Mouse (Mus musculus) heart, postnatal 0 days (tissue): ENCODE results near the gene Elp5. TPM values are rescaled to one million over a fixed set of nuclear protein-coding genes. Genes with fewer than 3 reads are reported as not detected.
A peak's percentile ranks its signal among the peaks of the same experiment; 100 is the strongest.

Source experiments
- ATAC-seq: fragments of 200-750 bp; cut with Nextera tagmentation; 2 replicates; pipeline ENCODE4 v1.8.0; 2017; ENCODE audit warnings: low read depth, moderate number of reproducible peaks, moderate library complexity; ENCODE audit not compliant: insufficient read depth
- DNase-seq: peaks from one replicate; pipeline ENCODE4 v3.0.0-alpha.2; 2016; ENCODE audit warnings: low spot score
- H3K27ac ChIP-seq: fragments of 300-500 bp; sonication (generic); 2 replicates; pipeline ENCODE4 v1.5.1; 2014; ENCODE audit warnings: low read depth, mild to moderate bottlenecking
- H3K27me3 ChIP-seq: fragments of 300-500 bp; sonication (generic); 2 replicates; pipeline ENCODE4 v1.6.1; 2014; ENCODE audit warnings: low read length, mixed read lengths; ENCODE audit not compliant: control insufficient read depth, insufficient read depth
- H3K36me3 ChIP-seq: fragments of 300-500 bp; sonication (generic); replicated peaks from 2 replicates; pipeline ENCODE4 v1.6.1; 2014; ENCODE audit warnings: low read length, mixed read lengths; ENCODE audit not compliant: control insufficient read depth, insufficient read depth
- H3K4me1 ChIP-seq: fragments of 300-500 bp; sonication (generic); 2 replicates; pipeline ENCODE4 v1.6.1; 2014; ENCODE audit warnings: antibody characterized with exemption; ENCODE audit not compliant: control insufficient read depth, insufficient read depth
- H3K4me2 ChIP-seq: fragments of 300-500 bp; sonication (generic); 2 replicates; pipeline ENCODE4 v1.6.1; 2014; ENCODE audit warnings: low read depth, mild to moderate bottlenecking, low read length, moderate library complexity
- H3K4me3 ChIP-seq: fragments of 300-500 bp; sonication (generic); 2 replicates; pipeline ENCODE4 v1.5.1; 2014; ENCODE audit warnings: low read depth, low read length
- H3K9ac ChIP-seq: fragments of 300-500 bp; sonication (generic); replicated peaks from 2 replicates; pipeline ENCODE4 v1.6.1; 2014; ENCODE audit warnings: low read depth, low read length, mixed read lengths
- H3K9me3 ChIP-seq: fragments of 300-500 bp; sonication (generic); replicated peaks from 2 replicates; pipeline ENCODE4 v1.6.1; 2016; ENCODE audit warnings: low read length; ENCODE audit not compliant: control insufficient read depth
- CTCF ChIP-seq: IDR thresholded peaks from 2 replicates; pipeline ENCODE4 v1.5.1; 2016; ENCODE audit warnings: antibody characterized with exemption, control low read depth, low read depth
- EP300 ChIP-seq: IDR thresholded peaks from 2 replicates; pipeline ENCODE4 v1.6.1; 2016; ENCODE audit warnings: antibody characterized with exemption, low read depth
- WGBS: fragments of 180-500 bp; shearing (Covaris S2); extraction: QIAGEN DNeasy Blood & Tissue Kit; methylation state at CpG from one replicate; pipeline ENCODE4 v1.1.7; 2014; 5-methylcytosine and 5-hydroxymethylcytosine counted together
- microRNA counts: library from miRNA; unstranded; fragments of <30 nt; microRNA quantifications from one replicate; lab custom pipeline; 2015
- microRNA-seq: library from miRNA; unstranded; fragments of <30 nt; microRNA quantifications from one replicate; pipeline ENCODE4, GENCODE M21; 2016
- polyA plus RNA-seq: library from polyadenylated mRNA; unstranded; fragments of >200 nt; fragmentation: Nextera tagmentation; extraction: Ambion mirVana; gene quantifications from 2 replicates; pipeline ENCODE4 v1.2.1, GENCODE M21; 2015
- total RNA-seq: library from RNA; depleted of rRNA; stranded (reverse); fragments of >200 nt; gene quantifications from 2 replicates; pipeline ENCODE4 v1.2.3, GENCODE M21; 2014; ENCODE audit warnings: low replicate concordance; rRNA removed

Elp5 gene
- total and polyA plus RNA-seq, 2 experiments from 2014 or later = 96.1 to 108 TPM

DNA sequence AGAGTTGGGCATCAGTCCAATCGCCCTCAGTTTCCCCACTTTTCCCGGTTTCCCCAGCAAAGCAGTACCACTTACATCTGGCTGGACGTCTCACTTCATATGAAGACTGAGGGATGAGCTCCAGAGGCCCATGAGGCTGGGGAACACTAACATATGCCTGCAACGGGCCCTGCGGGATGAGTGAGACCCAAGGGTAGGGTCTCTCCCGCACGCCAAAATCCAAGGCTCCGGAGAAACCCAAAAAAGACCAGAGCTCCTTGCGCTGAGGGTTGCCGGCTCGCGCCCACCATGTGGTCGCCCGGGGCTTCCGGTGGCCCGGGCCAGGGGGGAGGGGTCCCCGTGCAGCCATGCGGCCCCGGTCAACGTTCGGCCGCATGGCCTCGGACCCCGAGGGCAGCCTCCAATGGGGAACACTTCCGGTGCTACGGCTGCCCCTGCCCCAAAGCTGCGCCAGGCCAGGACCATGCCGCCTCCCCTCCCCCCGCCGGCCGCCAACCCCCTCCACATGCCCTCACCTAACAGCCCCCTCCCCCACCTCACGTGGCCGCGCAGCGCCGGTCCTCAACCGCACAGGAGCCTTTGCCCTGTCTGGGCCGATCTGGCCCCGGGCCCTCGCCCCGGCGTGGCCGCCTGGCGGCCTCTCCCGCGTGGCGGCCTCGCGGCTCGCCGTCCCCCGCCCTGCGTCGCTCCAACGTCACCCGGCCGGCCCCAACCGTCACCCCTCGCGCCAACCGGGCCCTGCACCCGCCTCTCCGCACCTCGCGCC, 61.9 kb downstream of the Elp5 start:
- peaks cover 36% of the 10 kb centered on the region for H3K36me3 ChIP-seq
- peak; percentile 10 for ATAC-seq
- H3K9ac ChIP-seq = peak overlapping the region; percentile 93
- H3K9me3 ChIP-seq = no peaks in the 10 kb centered on the region
- TF ChIP-seq CTCF = no peak
- no peak for TF ChIP-seq EP300
- WGBS = under 1% methylated on average over 39 of the region's 65 CpGs
- DNase-seq = peak; percentile 47
- H3K4me2 ChIP-seq = peak overlapping the region; percentile 99
- peaks cover 9% of the 10 kb centered on the region for H3K4me1 ChIP-seq
- H3K27me3 ChIP-seq = no peaks in the 10 kb centered on the region
- peak overlapping the region; percentile 99 for H3K27ac ChIP-seq
- H3K4me3 ChIP-seq = peak overlapping the region; percentile 87

DNA sequence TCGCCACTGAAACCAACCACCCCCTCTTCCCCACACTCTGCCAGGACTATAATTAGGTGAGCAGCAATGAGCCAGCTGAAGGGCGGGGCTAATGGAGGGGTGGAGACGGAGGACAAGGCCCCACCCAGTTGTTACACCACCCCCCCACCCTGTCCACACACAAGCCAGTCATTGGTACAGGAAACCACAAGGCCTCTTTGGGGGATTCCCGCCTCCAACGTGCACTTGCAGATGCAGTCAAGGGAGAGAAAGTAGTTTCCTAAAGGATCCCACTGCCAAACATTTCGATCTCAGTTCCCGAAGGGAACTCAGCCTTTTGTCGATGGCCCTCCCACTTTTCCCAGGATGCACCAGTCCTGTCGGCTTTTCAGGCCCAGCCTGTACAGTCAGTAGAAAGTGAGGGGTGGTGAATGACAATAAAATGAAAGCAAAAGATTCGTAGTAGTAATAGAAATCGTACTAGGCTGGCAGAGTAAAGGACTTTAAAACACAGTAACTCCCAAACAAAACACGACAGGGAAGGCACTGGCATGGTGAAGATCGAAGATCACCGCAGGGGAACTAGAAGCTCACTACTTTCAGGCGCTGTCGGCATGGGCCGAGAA, 62.6 kb downstream of the Elp5 start:
- under 1% methylated on average over 17 of the region's 17 CpGs for WGBS
- Histone ChIP-seq H3K4me1 (peaks cover 15% of the 10 kb centered on the region), H3K27me3 (no peaks in the 10 kb centered on the region), H3K27ac (peak overlapping the region; percentile 99), H3K4me2 (peak overlapping the region; percentile 99), H3K36me3 (peaks cover 43% of the 10 kb centered on the region), H3K9ac (peak overlapping the region; percentile 93), H3K4me3 (peak overlapping the region; percentile 87), H3K9me3 (no peaks in the 10 kb centered on the region)
- no peak for TF ChIP-seq CTCF
- TF ChIP-seq EP300 = peak; percentile 24; the same call in 1 of the 2 replicates
- DNase-seq = peak; percentile 92
- ATAC-seq = peak; percentile 39

GRCm38 (mm10) chr11:69919053-69919452, 63.3 kb downstream of the Elp5 start:
- no peaks in the 10 kb centered on the region for H3K9me3 ChIP-seq
- peak overlapping the region; percentile 99 for H3K27ac ChIP-seq
- H3K4me3 ChIP-seq = peak overlapping the region; percentile 87
- 78% methylated on average over 9 of the region's 9 CpGs for WGBS
- peak overlapping the region; percentile 99 for H3K4me2 ChIP-seq
- peak overlapping the region; percentile 93; the same call in 1 of the 2 replicates for H3K9ac ChIP-seq
- ATAC-seq (no peak), DNase-seq (no peak)
- no peak for TF ChIP-seq EP300
- TF ChIP-seq CTCF = no peak
- peaks cover 43% of the 10 kb centered on the region for H3K36me3 ChIP-seq
- no peaks in the 10 kb centered on the region for H3K27me3 ChIP-seq
- H3K4me1 ChIP-seq = peaks cover 20% of the 10 kb centered on the region

MicroRNA genes within 50 kb of the gene (microRNA counts, 519-probe panel; counts per million panel counts)
- microRNA mmu-miR-324-3p (lab: Ali Mortazavi, UCI) (not detected), microRNA mmu-miR-324-5p (lab: Ali Mortazavi, UCI) (4,291 counts per million, percentile 54 among the panel's probes with 10 or more counts)

Small RNAs within 50 kb of the gene (microRNA-seq; reads per million reads assigned to microRNA genes)
- gene Gm44349 = not detected
- 2,205 reads per million, percentile 85 among the genes with 10 or more reads in this experiment for gene Mir324

Other genes with a start within 250 kb of the Elp5 start
Only the 30 nearest of the 36 such genes appear.
- gene Chrnb1, start 186.6 kb downstream of the Elp5 start, total RNA-seq = 2.5 and 11.2 TPM in 2 replicates
- gene Chrnb1, start 186.6 kb downstream of the Elp5 start, polyA plus RNA-seq = 2.7 and 3.1 TPM in 2 replicates
- gene Fgf11, start 180.7 kb downstream of the Elp5 start, total RNA-seq = 5.3 and 5.7 TPM in 2 replicates
- gene Fgf11, start 180.7 kb downstream of the Elp5 start, polyA plus RNA-seq = 0.75 and 1.0 TPM in 2 replicates
- 0.43 and 2.7 TPM in 2 replicates for gene Tmem102, start 176.9 kb downstream of the Elp5 start, total RNA-seq
- gene Tmem102, start 176.9 kb downstream of the Elp5 start, polyA plus RNA-seq = 2.6 TPM in 2 replicates
- gene Gm39566, start 167.2 kb downstream of the Elp5 start, total RNA-seq = not detected in 2 replicates
- not detected in 2 replicates for gene Gm39566, start 167.2 kb downstream of the Elp5 start, polyA plus RNA-seq
- not detected in 2 replicates for gene Spem2, start 164.1 kb downstream of the Elp5 start, total RNA-seq
- not detected in 2 replicates for gene Spem2, start 164.1 kb downstream of the Elp5 start, polyA plus RNA-seq
- gene Spem1, start 160.3 kb downstream of the Elp5 start, total RNA-seq = not detected in 2 replicates
- gene Spem1, start 160.3 kb downstream of the Elp5 start, polyA plus RNA-seq = not detected in 2 replicates
- 4.5 and 10.1 TPM in 2 replicates for gene Nlgn2, start 144.7 kb downstream of the Elp5 start, total RNA-seq
- 0.89 TPM in 2 replicates for gene Nlgn2, start 144.7 kb downstream of the Elp5 start, polyA plus RNA-seq
- 78.5 and 169 TPM in 2 replicates for gene Tmem256, start 144.0 kb downstream of the Elp5 start, total RNA-seq
- gene Tmem256, start 144.0 kb downstream of the Elp5 start, polyA plus RNA-seq = 411 and 424 TPM in 2 replicates
- gene Plscr3, start 136.1 kb downstream of the Elp5 start, total RNA-seq = 50.9 and 64.0 TPM in 2 replicates
- 60.5 and 62.3 TPM in 2 replicates for gene Plscr3, start 136.1 kb downstream of the Elp5 start, polyA plus RNA-seq
- gene Tnk1, start 123.8 kb downstream of the Elp5 start, total RNA-seq = 0.50 TPM in 1 of 2 replicates, not detected in the other
- gene Tnk1, start 123.8 kb downstream of the Elp5 start, polyA plus RNA-seq = not detected in 2 replicates
- not detected in 2 replicates for gene Tmem95, start 104.5 kb downstream of the Elp5 start, total RNA-seq
- gene Tmem95, start 104.5 kb downstream of the Elp5 start, polyA plus RNA-seq = not detected in 2 replicates
- gene Kctd11, start 101.1 kb downstream of the Elp5 start, total RNA-seq = 2.3 and 9.4 TPM in 2 replicates
- gene Kctd11, start 101.1 kb downstream of the Elp5 start, polyA plus RNA-seq = 1.9 and 2.3 TPM in 2 replicates
- gene Acap1, start 87.0 kb downstream of the Elp5 start, total RNA-seq = 2.5 and 9.7 TPM in 2 replicates
- 2.5 TPM in 2 replicates for gene Acap1, start 87.0 kb downstream of the Elp5 start, polyA plus RNA-seq
- 1.8 and 6.3 TPM in 2 replicates for gene 2810408A11Rik, start 81.5 kb downstream of the Elp5 start, total RNA-seq
- 2.8 and 3.9 TPM in 2 replicates for gene 2810408A11Rik, start 81.5 kb downstream of the Elp5 start, polyA plus RNA-seq
- 39.2 and 59.5 TPM in 2 replicates for gene Neurl4, start 81.4 kb downstream of the Elp5 start, total RNA-seq
- gene Neurl4, start 81.4 kb downstream of the Elp5 start, polyA plus RNA-seq = 3.6 and 4.5 TPM in 2 replicates
- gene Gps2, start 68.6 kb downstream of the Elp5 start, total RNA-seq = 48.6 and 72.4 TPM in 2 replicates
- gene Gps2, start 68.6 kb downstream of the Elp5 start, polyA plus RNA-seq = 37.1 and 38.1 TPM in 2 replicates
- gene Eif5a, start 60.6 kb downstream of the Elp5 start, total RNA-seq = 469 and 504 TPM in 2 replicates
- 961 and 973 TPM in 2 replicates for gene Eif5a, start 60.6 kb downstream of the Elp5 start, polyA plus RNA-seq
- 16.0 and 25.6 TPM in 2 replicates for gene Ybx2, start 46.7 kb downstream of the Elp5 start, total RNA-seq
- gene Ybx2, start 46.7 kb downstream of the Elp5 start, polyA plus RNA-seq = 4.9 and 7.9 TPM in 2 replicates
- 235 and 267 TPM in 2 replicates for gene Slc2a4, start 34.3 kb downstream of the Elp5 start, total RNA-seq
- 89.2 and 89.7 TPM in 2 replicates for gene Slc2a4, start 34.3 kb downstream of the Elp5 start, polyA plus RNA-seq
- gene Cldn7, start 17.7 kb downstream of the Elp5 start, total RNA-seq = 0.93 TPM in 1 of 2 replicates, not detected in the other
- gene Cldn7, start 17.7 kb downstream of the Elp5 start, polyA plus RNA-seq = 0.64 and 1.8 TPM in 2 replicates
- 43.0 and 45.6 TPM in 2 replicates for gene Ctdnep1, start 1.4 kb downstream of the Elp5 start, total RNA-seq
- gene Ctdnep1, start 1.4 kb downstream of the Elp5 start, polyA plus RNA-seq = 24.8 and 25.5 TPM in 2 replicates
- gene Gabarap, start 8.6 kb upstream of the Elp5 start, total RNA-seq = 208 and 305 TPM in 2 replicates
- gene Gabarap, start 8.6 kb upstream of the Elp5 start, polyA plus RNA-seq = 472 and 510 TPM in 2 replicates
- 27.4 and 54.8 TPM in 2 replicates for gene Phf23, start 13.3 kb upstream of the Elp5 start, total RNA-seq
- gene Phf23, start 13.3 kb upstream of the Elp5 start, polyA plus RNA-seq = 30.3 and 34.2 TPM in 2 replicates
- gene Dvl2, start 18.1 kb upstream of the Elp5 start, total RNA-seq = 10.8 TPM in 2 replicates
- gene Dvl2, start 18.1 kb upstream of the Elp5 start, polyA plus RNA-seq = 6.5 and 7.5 TPM in 2 replicates
- gene Acadvl, start 32.9 kb upstream of the Elp5 start, total RNA-seq = 378 and 469 TPM in 2 replicates
- 815 and 873 TPM in 2 replicates for gene Acadvl, start 32.9 kb upstream of the Elp5 start, polyA plus RNA-seq
- gene Dlg4, start 34.4 kb upstream of the Elp5 start, total RNA-seq = 3.4 and 10.3 TPM in 2 replicates
- 2.2 TPM in 2 replicates for gene Dlg4, start 34.4 kb upstream of the Elp5 start, polyA plus RNA-seq
- not detected in 2 replicates for gene Asgr1, start 71.6 kb upstream of the Elp5 start, total RNA-seq
- gene Asgr1, start 71.6 kb upstream of the Elp5 start, polyA plus RNA-seq = not detected in 2 replicates
- not detected in 2 replicates for gene Asgr2, start 110.1 kb upstream of the Elp5 start, total RNA-seq
- gene Asgr2, start 110.1 kb upstream of the Elp5 start, polyA plus RNA-seq = not detected in 2 replicates
- gene Mgl2, start 147.8 kb upstream of the Elp5 start, total RNA-seq = not detected in 2 replicates
- gene Mgl2, start 147.8 kb upstream of the Elp5 start, polyA plus RNA-seq = not detected in 2 replicates
- gene Clec10a, start 173.7 kb upstream of the Elp5 start, total RNA-seq = not detected in 2 replicates
- gene Clec10a, start 173.7 kb upstream of the Elp5 start, polyA plus RNA-seq = 0.45 and 0.47 TPM in 2 replicates